Mouse (Mus musculus) heart, embryonic 11.5 days (tissue): Measurements from ENCODE around the gene Akap6. TPM values are rescaled to one million over a fixed set of nuclear protein-coding genes. Genes with fewer than 3 reads are reported as not detected.

Experiments used
- ATAC-seq: fragments of 200-750 bp; cut with Nextera tagmentation; replicated peaks from 2 replicates; pipeline ENCODE4 v1.8.0; 2017; ENCODE audit warnings: moderate library complexity; ENCODE audit not compliant: insufficient number of reproducible peaks, low FRiP score, low TSS enrichment
- H3K27ac ChIP-seq: fragments of 300-500 bp; sonication (generic); 2 replicates; pipeline ENCODE4 v1.5.1; 2014; ENCODE audit warnings: mild to moderate bottlenecking, low read depth, low read length
- H3K27me3 ChIP-seq: fragments of 300-500 bp; sonication (generic); 2 replicates; pipeline ENCODE4 v1.6.1; 2014; ENCODE audit warnings: mild to moderate bottlenecking, low read length, mixed read lengths; ENCODE audit not compliant: control insufficient read depth, insufficient read depth
- H3K36me3 ChIP-seq: fragments of 300-500 bp; sonication (generic); 2 replicates; pipeline ENCODE4 v1.6.1; 2014; ENCODE audit warnings: mild to moderate bottlenecking, low read length, moderate library complexity, mixed read lengths; ENCODE audit not compliant: control insufficient read depth, insufficient read depth
- H3K4me1 ChIP-seq: fragments of 300-500 bp; sonication (generic); 2 replicates; pipeline ENCODE4 v1.6.1; 2014; ENCODE audit warnings: low read length; ENCODE audit not compliant: control insufficient read depth, insufficient read depth
- H3K4me2 ChIP-seq: fragments of 300-500 bp; sonication (generic); 2 replicates; pipeline ENCODE4 v1.6.1; 2014; ENCODE audit warnings: mild to moderate bottlenecking, moderate library complexity
- H3K4me3 ChIP-seq: fragments of 300-500 bp; sonication (generic); 2 replicates; pipeline ENCODE4 v1.5.1; 2014; ENCODE audit warnings: low read depth, low read length
- H3K9ac ChIP-seq: fragments of 300-500 bp; sonication (generic); 2 replicates; pipeline ENCODE4 v1.6.1; 2014; ENCODE audit warnings: mild to moderate bottlenecking, low read depth, low read length, moderate library complexity
- H3K9me3 ChIP-seq: fragments of 300-500 bp; sonication (generic); replicated peaks from 2 replicates; pipeline ENCODE4 v1.6.1; 2016; ENCODE audit warnings: low read length; ENCODE audit not compliant: control insufficient read depth
- WGBS: fragments of 180-500 bp; shearing (Covaris S2); extraction: QIAGEN DNeasy Blood & Tissue Kit; methylation state at CpG from one replicate; pipeline ENCODE4 v1.1.7; 2014; ENCODE audit not compliant: insufficient replicate concordance; 5-methylcytosine and 5-hydroxymethylcytosine counted together
- polyA plus RNA-seq: library from polyadenylated mRNA; unstranded; fragments of >200 nt; fragmentation: Nextera tagmentation; extraction: Ambion mirVana; gene quantifications from 2 replicates; pipeline ENCODE4 v1.2.1, GENCODE M21; 2014

Akap6 gene
- 6.7 and 7.3 TPM in 2 replicates for polyA plus RNA-seq

DNA sequence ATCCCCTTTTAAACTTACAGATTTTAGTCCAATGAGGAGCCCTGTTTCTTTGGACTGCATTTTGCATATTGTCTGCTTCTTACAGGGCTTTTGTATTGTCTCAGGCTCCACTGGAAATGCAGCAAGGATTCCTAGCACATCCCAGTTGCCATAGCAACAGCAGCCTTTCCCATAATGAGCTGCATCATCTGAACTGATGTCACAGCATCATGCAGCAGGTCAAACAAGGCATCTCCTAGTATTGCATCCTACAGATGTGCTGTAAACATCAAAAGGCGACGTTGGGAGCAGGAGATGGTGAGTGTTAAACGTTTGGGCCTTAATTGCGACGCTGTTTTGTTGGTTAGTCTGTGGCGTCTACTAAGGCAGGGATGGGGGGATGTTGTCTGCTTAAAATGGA, at the start of gene Akap6:
Akap6 (plus strand) TSS at position 238 of the 400 bp plus-strand sequence.
- no peaks in the 10 kb centered on the region for H3K36me3 ChIP-seq
- H3K4me1 ChIP-seq = peaks cover 3% of the 10 kb centered on the region; the same call in 1 of the 2 replicates
- ATAC-seq = no peak
- H3K9ac ChIP-seq = no peak within 1 kb of the TSS
- WGBS = 61% methylated on average over 6 of the region's 6 CpGs
- no peaks in the 10 kb centered on the region for H3K9me3 ChIP-seq
- no peak within 1 kb of the TSS for H3K27ac ChIP-seq
- H3K27me3 ChIP-seq = no peaks in the 10 kb centered on the region
- H3K4me2 ChIP-seq = no peak within 1 kb of the TSS
- H3K4me3 ChIP-seq = no peak within 1 kb of the TSS

DNA sequence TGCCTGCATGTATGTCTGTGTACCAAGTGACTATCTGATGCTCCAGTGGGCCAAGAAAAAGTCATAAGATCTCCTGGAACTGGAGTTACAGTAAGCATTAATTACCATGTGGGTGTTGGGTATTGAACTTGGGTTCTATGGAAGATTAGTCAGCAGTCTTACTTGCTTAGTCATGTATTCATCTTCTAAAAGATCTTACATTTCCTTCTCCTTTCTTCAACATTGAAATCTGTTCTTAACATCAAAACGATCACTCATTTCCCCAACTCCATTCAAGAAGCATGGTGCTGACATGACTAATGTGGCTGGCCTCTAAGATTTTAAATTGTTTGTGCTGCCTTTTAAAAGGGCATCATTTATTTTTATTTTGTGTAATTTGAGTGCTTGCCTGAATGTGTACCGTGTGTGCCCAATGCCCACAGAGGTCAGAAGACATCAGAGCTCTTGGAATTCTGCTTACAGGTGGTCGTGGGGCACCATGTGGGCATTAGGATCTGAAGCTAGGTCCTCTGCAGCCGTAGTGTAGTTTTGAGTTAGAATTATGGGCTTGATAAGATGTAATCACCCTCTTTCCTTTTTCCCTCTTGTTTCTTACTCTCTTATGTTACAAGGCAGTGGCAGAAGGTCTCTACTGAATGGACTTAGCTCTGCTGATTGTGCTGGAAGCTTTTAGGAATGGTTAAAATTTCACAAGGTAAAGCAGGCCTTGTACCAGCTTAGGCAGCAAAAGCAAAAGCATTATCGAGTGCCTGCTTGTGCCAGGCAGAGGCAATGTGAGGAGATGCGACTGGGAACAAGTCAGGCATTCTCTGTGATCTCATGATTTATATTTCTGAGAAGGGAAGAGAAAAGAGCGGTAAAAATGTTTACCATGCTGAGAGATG, 36.0 kb upstream of the Akap6 start:
- 79% methylated on average over 7 of the region's 7 CpGs for WGBS
- H3K27me3 ChIP-seq = no peaks in the 10 kb centered on the region
- ATAC-seq = no peak
- no peaks in the 10 kb centered on the region for H3K36me3 ChIP-seq
- no peaks in the 10 kb centered on the region for H3K9me3 ChIP-seq
- no peak overlapping the region for H3K27ac ChIP-seq
- H3K4me1 ChIP-seq = no peaks in the 10 kb centered on the region
- H3K9ac ChIP-seq = no peak overlapping the region
- no peak overlapping the region for H3K4me3 ChIP-seq
- H3K4me2 ChIP-seq = no peak overlapping the region

DNA sequence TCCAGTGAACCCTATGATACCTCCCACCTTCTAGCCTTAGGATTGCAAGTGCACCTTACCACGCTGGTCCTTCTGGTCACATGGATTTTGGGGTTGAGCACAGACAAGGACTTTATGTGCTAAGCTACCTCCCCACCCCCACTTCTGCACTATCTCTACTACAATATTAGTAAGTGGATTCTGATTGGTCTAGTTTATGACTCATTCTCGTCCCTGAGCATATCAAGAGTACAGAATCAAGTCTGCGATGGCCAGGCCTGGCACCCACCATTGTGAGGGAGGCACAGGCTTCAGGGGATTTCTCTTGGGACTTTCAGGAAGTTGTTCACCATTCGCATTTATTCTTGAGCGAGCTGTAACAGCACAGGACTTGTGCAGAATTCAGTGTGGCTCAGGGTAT, 34.2 kb upstream of the Akap6 start:
- 74% methylated on average over 5 of the region's 5 CpGs for WGBS

DNA sequence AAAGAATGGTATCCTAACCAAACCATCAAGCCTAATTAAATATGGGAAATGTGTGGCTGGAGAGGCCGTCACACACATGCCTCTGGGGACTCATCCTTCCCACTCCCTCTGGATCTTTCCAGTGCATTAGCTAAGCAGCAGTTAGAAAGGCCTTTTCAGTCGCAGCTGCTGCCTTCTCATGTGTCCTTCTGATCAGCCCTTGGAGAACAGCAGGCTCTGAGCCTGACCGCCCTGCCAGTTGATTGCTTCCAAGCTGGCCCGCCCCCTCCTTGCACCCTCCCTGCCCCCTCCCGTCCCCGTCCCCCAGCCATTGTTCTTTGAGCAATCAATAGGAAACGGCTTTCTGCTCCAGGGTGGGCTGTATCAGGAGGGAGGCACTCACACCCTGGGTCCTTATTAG, 27.7 kb upstream of the Akap6 start:
- Histone ChIP-seq H3K4me3 (no peak overlapping the region), H3K27ac (no peak overlapping the region), H3K9me3 (no peaks in the 10 kb centered on the region), H3K4me2 (no peak overlapping the region), H3K4me1 (no peaks in the 10 kb centered on the region), H3K9ac (no peak overlapping the region), H3K36me3 (no peaks in the 10 kb centered on the region), H3K27me3 (no peaks in the 10 kb centered on the region)
- 10% methylated on average over 7 of the region's 7 CpGs for WGBS
- ATAC-seq = no peak

More for the DNA sequence above, 34.2 kb upstream of the Akap6 start:
- Histone ChIP-seq H3K27ac (no peak overlapping the region), H3K9ac (no peak overlapping the region), H3K27me3 (no peaks in the 10 kb centered on the region), H3K36me3 (no peaks in the 10 kb centered on the region), H3K9me3 (no peaks in the 10 kb centered on the region), H3K4me1 (no peaks in the 10 kb centered on the region), H3K4me3 (no peak overlapping the region), H3K4me2 (no peak overlapping the region)
- no peak for ATAC-seq

DNA sequence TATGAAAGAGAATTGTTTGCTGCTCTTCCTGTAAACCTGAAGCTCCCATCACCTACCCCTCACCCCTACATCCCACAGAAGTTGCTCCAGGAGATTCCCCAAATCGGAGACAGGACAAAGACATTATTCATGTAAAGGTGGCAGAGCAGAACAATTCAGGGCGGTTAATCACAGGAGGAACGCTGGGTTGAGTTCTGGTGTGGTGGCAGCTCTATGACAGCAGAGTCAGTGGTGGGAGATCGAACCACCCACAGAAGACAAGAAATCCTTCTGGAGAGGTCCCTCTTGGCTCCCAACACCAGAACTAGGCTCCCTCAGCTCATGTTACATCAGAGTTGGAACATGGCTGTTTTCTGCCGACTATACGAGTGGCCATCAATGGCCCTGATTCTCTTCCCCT, 27.2 kb upstream of the Akap6 start:
- no peaks in the 10 kb centered on the region for H3K4me1 ChIP-seq
- ATAC-seq = no peak
- H3K4me2 ChIP-seq = no peak overlapping the region
- WGBS = 68% methylated on average over 6 of the region's 6 CpGs
- no peak overlapping the region for H3K4me3 ChIP-seq
- no peaks in the 10 kb centered on the region for H3K9me3 ChIP-seq
- H3K36me3 ChIP-seq = no peaks in the 10 kb centered on the region
- no peak overlapping the region for H3K9ac ChIP-seq
- H3K27ac ChIP-seq = no peak overlapping the region
- H3K27me3 ChIP-seq = no peaks in the 10 kb centered on the region

DNA sequence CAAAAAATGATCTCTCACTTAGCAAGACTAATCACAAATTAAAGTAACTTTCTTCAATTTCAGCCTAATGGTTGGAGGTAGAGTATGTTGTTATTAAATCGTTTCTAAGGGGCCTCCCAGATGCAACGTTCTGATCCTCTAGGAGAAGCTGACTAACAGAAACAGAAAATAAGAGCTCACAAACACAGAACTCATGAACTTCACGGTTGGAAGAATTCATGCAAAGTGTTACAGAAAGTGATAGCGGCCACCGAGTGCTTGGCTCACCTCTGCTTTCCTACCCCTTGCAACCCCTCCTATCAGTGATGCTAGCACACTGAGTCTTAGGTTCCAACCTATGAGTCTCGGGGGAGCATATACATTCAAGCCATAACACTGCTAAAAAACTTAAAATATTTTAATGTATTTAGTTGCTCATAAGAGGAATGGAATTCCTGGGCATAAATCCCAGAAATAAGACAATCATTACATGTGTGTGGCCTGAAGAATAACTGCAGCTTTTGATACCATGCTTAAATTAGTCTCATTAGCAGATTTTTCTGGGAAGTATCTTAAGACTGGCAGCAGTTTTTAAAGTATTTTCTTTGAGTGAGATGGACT, 25.7 kb upstream of the Akap6 start:
- no peaks in the 10 kb centered on the region for H3K27me3 ChIP-seq
- H3K4me3 ChIP-seq = no peak overlapping the region
- no peak overlapping the region for H3K9ac ChIP-seq
- no peak overlapping the region for H3K4me2 ChIP-seq
- H3K4me1 ChIP-seq = no peaks in the 10 kb centered on the region
- H3K27ac ChIP-seq = no peak overlapping the region
- no peaks in the 10 kb centered on the region for H3K36me3 ChIP-seq
- no peaks in the 10 kb centered on the region for H3K9me3 ChIP-seq
- ATAC-seq = no peak
- 73% methylated on average over 6 of the region's 6 CpGs for WGBS

DNA sequence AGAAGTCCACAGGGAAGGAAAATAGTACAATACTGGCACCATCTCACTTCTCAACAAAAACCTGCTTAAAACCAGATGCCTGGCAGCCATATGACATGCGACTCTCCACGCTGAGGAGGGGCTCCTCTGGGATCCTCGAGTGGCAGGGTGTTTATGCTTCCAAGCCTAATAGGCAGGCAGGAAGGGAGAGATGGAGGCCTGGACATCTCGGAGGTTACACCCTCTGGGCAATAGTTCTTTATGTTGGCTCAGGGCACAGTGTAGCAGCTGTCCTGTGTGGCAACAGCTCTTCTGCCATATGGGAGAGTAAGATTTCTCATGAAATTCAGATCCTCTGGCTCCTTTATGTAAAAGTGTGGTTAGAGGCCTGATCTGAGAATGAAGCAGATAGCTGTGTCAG, 24.2 kb upstream of the Akap6 start:
- no peaks in the 10 kb centered on the region for H3K27me3 ChIP-seq
- H3K36me3 ChIP-seq = no peaks in the 10 kb centered on the region

DNA sequence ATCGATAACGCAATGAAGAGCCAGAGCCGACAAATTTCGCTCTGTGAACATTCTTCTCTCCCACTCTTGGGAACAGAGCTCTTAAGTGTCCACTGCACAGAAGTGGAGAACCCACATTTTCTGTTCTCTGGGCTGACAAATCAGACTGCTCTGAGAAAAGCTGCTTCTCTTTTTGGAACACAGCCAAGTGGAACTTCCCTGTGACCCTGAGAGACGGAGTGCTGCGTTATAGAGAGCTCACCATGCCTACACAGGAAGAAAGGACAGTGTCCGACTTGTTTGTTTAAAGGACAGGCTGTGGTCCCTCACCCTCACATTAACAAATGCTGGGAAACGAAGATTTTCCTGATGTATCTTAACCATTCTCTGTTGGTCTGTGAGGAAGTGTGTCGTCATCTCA, 11.8 kb upstream of the Akap6 start:
- H3K27me3 ChIP-seq = no peaks in the 10 kb centered on the region
- H3K4me1 ChIP-seq = 0 out of 2 replicates have a peak, but pooled peaks cover 3% of the 10 kb centered on the region
- H3K9ac ChIP-seq = no peak overlapping the region
- H3K9me3 ChIP-seq = no peaks in the 10 kb centered on the region
- 48% methylated on average over 9 of the region's 9 CpGs for WGBS
- H3K27ac ChIP-seq = no peak overlapping the region
- no peak overlapping the region for H3K4me3 ChIP-seq
- no peak overlapping the region for H3K4me2 ChIP-seq
- H3K36me3 ChIP-seq = no peaks in the 10 kb centered on the region
- no peak for ATAC-seq

More for the DNA sequence above, 24.2 kb upstream of the Akap6 start:
- Histone ChIP-seq H3K4me2 (no peak overlapping the region), H3K4me3 (no peak overlapping the region), H3K9ac (no peak overlapping the region), H3K9me3 (no peaks in the 10 kb centered on the region), H3K27ac (no peak overlapping the region), H3K4me1 (no peaks in the 10 kb centered on the region)
- no peak for ATAC-seq
- 59% methylated on average over 4 of the region's 4 CpGs for WGBS
